9 mouse cellular contexts compared by ENCODE assay signal in genomic region chr6:47780576-47781013, GRCm38 (mm10). TPM values are rescaled to one million over a fixed set of nuclear protein-coding genes. Genes with fewer than 3 reads are reported as not detected.
DNase-seq lines count a peak whose midpoint lies in the region; ATAC-seq and TF ChIP-seq lines count a peak whose summit lies in the region.
"Had no signal": no experiment of that assay in that cellular context is flagged by ENCODE, and none has a peak within 500 bp of the region (broad histone marks: within the 10 kb centered on the region; RNA-seq: fewer than 3 reads in every experiment).

No protein-coding gene starts in this region.

- TF ChIP-seq CTCF in MEL (IDR thresholded peaks at IDR 0.05 in 2 of 3, conservative IDR thresholded peaks at IDR 0.05 in 1 of 3; ENCODE audit: control insufficient read depth in 1 of 3, insufficient read depth in 1 of 3, low read depth in 2 of 3, low read length in 3 of 3, poor library complexity in 1 of 3, severe bottlenecking in 1 of 3) = no peak

- peak; percentile 58 for DNase-seq in cerebellum, adult 9-10 months
- DNase-seq in cerebellum, postnatal 36 days = no peak
- DNase-seq in MEL (ENCODE audit: low read depth, low spot score) = peak; percentile 83
- peak; percentile 27 for DNase-seq in forebrain, embryonic 14.5 days (ENCODE audit: low spot score)
- DNase-seq in ovary, postnatal 36 days (ENCODE audit: low spot score) = no peak

- peak overlapping the region; percentile 61 to 100 for H3K4me3 ChIP-seq in MEL (ENCODE audit: control insufficient read depth in 1 of 2, insufficient read depth in 1 of 2, low read depth in 2 of 2, low read length in 2 of 2)
- H3K4me3 ChIP-seq in forebrain, embryonic 14.5 days (ENCODE audit: low read depth, low read length) = peak overlapping the region; percentile 43
- H3K4me3 ChIP-seq in limb, embryonic 15.5 days = peak overlapping the region; percentile 53
- peak overlapping the region; percentile 50 for H3K4me3 ChIP-seq in stomach, embryonic 16.5 days (replicated peaks; ENCODE audit: low read length)

- peak overlapping the region; percentile 35 for H3K4me2 ChIP-seq in forebrain, embryonic 14.5 days (ENCODE audit: low read length)
- H3K4me2 ChIP-seq in limb, embryonic 15.5 days = peak overlapping the region; percentile 38
- peak overlapping the region; percentile 47 for H3K4me2 ChIP-seq in stomach, embryonic 16.5 days (ENCODE audit: low read depth, low read length)

- no peaks in the 10 kb centered on the region for H3K27me3 ChIP-seq in MEL (ENCODE audit: control insufficient read depth in 1 of 2, insufficient read depth in 2 of 2, low read length in 2 of 2)
- H3K27me3 ChIP-seq in forebrain, embryonic 14.5 days (replicated peaks; ENCODE audit: control insufficient read depth, insufficient read depth, low read length) = no peaks in the 10 kb centered on the region
- H3K27me3 ChIP-seq in limb, embryonic 15.5 days = no peaks in the 10 kb centered on the region
- no peaks in the 10 kb centered on the region for H3K27me3 ChIP-seq in stomach, embryonic 16.5 days (ENCODE audit: control insufficient read depth, insufficient read depth, low read length)

- WGBS in forebrain, embryonic 14.5 days = 10% methylated on average over 2 of the region's 2 CpGs
- WGBS in limb, embryonic 15.5 days = 15% methylated on average over 2 of the region's 2 CpGs
- 6% methylated on average over 2 of the region's 2 CpGs for WGBS in stomach, embryonic 16.5 days

- no peak for TF ChIP-seq POLR2A in MEL (IDR thresholded peaks at IDR 0.05; ENCODE audit: control insufficient read depth in 1 of 2, insufficient read depth in 1 of 2, low read depth in 1 of 2, low read length in 2 of 2, poor library complexity in 1 of 2)

- peaks cover 0 to 7% of the 10 kb centered on the region in 2 experiments; a peak in 2 of 4 replicates for H3K4me1 ChIP-seq in MEL (ENCODE audit: control insufficient read depth in 1 of 2, insufficient read depth in 2 of 2, low read length in 2 of 2)
- no peaks in the 10 kb centered on the region for H3K4me1 ChIP-seq in forebrain, embryonic 14.5 days (ENCODE audit: control insufficient read depth, insufficient read depth, low read length)
- peaks cover 2% of the 10 kb centered on the region; the same call in 1 of the 2 replicates for H3K4me1 ChIP-seq in limb, embryonic 15.5 days
- H3K4me1 ChIP-seq in stomach, embryonic 16.5 days (ENCODE audit: control insufficient read depth, insufficient read depth, low read length) = peaks cover 5% of the 10 kb centered on the region; the same call in 1 of the 2 replicates

- TF ChIP-seq EP300 in MEL (IDR thresholded peaks at IDR 0.05; ENCODE audit: low read depth in 1 of 2, low read length in 2 of 2) = no peak

- no peak for ATAC-seq in forebrain, embryonic 14.5 days
- ATAC-seq in limb, embryonic 15.5 days (ENCODE audit: insufficient number of reproducible peaks, low FRiP score, low TSS enrichment, low read depth) = no peak
- ATAC-seq in stomach, embryonic 16.5 days (ENCODE audit: insufficient read depth, low FRiP score) = no peak
- ATAC-seq in frontal cortex, adult (ENCODE audit: low TSS enrichment) = no peak

- no peaks in the 10 kb centered on the region for H3K9me3 ChIP-seq in MEL (replicated peaks; ENCODE audit: insufficient read depth, low read length)
- 0 out of 2 replicates have a peak, but pooled peaks cover 2% of the 10 kb centered on the region for H3K9me3 ChIP-seq in forebrain, embryonic 14.5 days (replicated peaks; ENCODE audit: control insufficient read depth, low read length)
- no peaks in the 10 kb centered on the region for H3K9me3 ChIP-seq in limb, embryonic 15.5 days
- no peaks in the 10 kb centered on the region for H3K9me3 ChIP-seq in stomach, embryonic 16.5 days (replicated peaks; ENCODE audit: control insufficient read depth, low read length)

- peak overlapping the region; percentile 98 for H3K9ac ChIP-seq in MEL (ENCODE audit: control insufficient read depth, low read depth, low read length, poor library complexity, severe bottlenecking)
- no peak overlapping the region; the same call in 1 of the 2 replicates for H3K9ac ChIP-seq in forebrain, embryonic 14.5 days (ENCODE audit: low read length)
- H3K9ac ChIP-seq in limb, embryonic 15.5 days = no peak overlapping the region
- no peak overlapping the region for H3K9ac ChIP-seq in stomach, embryonic 16.5 days (ENCODE audit: low read length)

- no peak for TF ChIP-seq RAD21 in MEL (IDR thresholded peaks at IDR 0.05; ENCODE audit: low read depth, low read length)

- H3K79me2 ChIP-seq in MEL (ENCODE audit: control insufficient read depth, insufficient read depth, low read length, poor library complexity) = peaks cover 1% of the 10 kb centered on the region; the same call in 1 of the 2 replicates

- H3K27ac ChIP-seq in MEL (ENCODE audit: control insufficient read depth, low read depth, low read length) = peak overlapping the region; percentile 96
- no peak overlapping the region for H3K27ac ChIP-seq in forebrain, embryonic 14.5 days (ENCODE audit: low read depth, low read length)
- no peak overlapping the region for H3K27ac ChIP-seq in limb, embryonic 15.5 days
- no peak overlapping the region for H3K27ac ChIP-seq in stomach, embryonic 16.5 days (ENCODE audit: low read length)

- H3K36me3 ChIP-seq in MEL (ENCODE audit: control insufficient read depth in 1 of 2, insufficient read depth in 2 of 2, low read length in 2 of 2) = peaks cover 0 to 17% of the 10 kb centered on the region in 2 experiments; a peak in 2 of 4 replicates
- H3K36me3 ChIP-seq in forebrain, embryonic 14.5 days (ENCODE audit: control insufficient read depth, insufficient read depth, low read length) = no peaks in the 10 kb centered on the region
- H3K36me3 ChIP-seq in limb, embryonic 15.5 days = no peaks in the 10 kb centered on the region
- H3K36me3 ChIP-seq in stomach, embryonic 16.5 days (ENCODE audit: control insufficient read depth, insufficient read depth, low read length) = no peaks in the 10 kb centered on the region

TF ChIP-seq in MEL, 35 proteins besides CTCF, POLR2A, EP300 and RAD21:
- TF ChIP-seq ETS1 (IDR thresholded peaks at IDR 0.05; ENCODE audit: low read depth, low read length) = no peak
- peak; percentile 99 for TF ChIP-seq TBP (IDR thresholded peaks at IDR 0.05; ENCODE audit: low read depth, low read length)
- TF ChIP-seq BHLHE40 (IDR thresholded peaks at IDR 0.05; ENCODE audit: borderline replicate concordance, low read depth, low read length) = no peak
- no peak for TF ChIP-seq HCFC1 (IDR thresholded peaks at IDR 0.05; ENCODE audit: low read depth, low read length)
- TF ChIP-seq NELFE (IDR thresholded peaks at IDR 0.05; ENCODE audit: low read depth, low read length) = no peak
- no peak for TF ChIP-seq TAL1 (IDR thresholded peaks at IDR 0.05; ENCODE audit: low read length)
- TF ChIP-seq MAFK (IDR thresholded peaks at IDR 0.05; ENCODE audit: borderline replicate concordance, low read depth, low read length) = no peak
- no peak for TF ChIP-seq MYC (IDR thresholded peaks at IDR 0.05; ENCODE audit: low read depth, low read length)
- TF ChIP-seq CHD2 (IDR thresholded peaks at IDR 0.05; ENCODE audit: low read length) = no peak
TF ChIP-seq in MEL: peak in this region for 1.

RNA-seq across cellular contexts. Expression of gene Pdia4, which starts 32.6 kb away (rescaled TPM):
- total RNA-seq in MEL (2012; rRNA removed) = 95.0 and 112 TPM in 2 replicates
- polyA plus RNA-seq in MEL (2012; ENCODE audit: insufficient read depth in 1 of 2, insufficient read length in 2 of 2, low read depth in 1 of 2, low replicate concordance in 2 of 2, missing spikeins in 1 of 2) = 10 to 100 TPM in 1 of 2 experiments, not detected in 1; 91.4 TPM
- 136 and 157 TPM in 2 replicates for polyA plus RNA-seq in forebrain, embryonic 14.5 days (2014; fragmentation: Nextera tagmentation; extraction: Ambion mirVana)
- 277 and 292 TPM in 2 replicates for polyA plus RNA-seq in limb, embryonic 15.5 days (2015; fragmentation: Nextera tagmentation; extraction: Ambion mirVana)
- 283 and 314 TPM in 2 replicates for polyA plus RNA-seq in stomach, embryonic 16.5 days (2015; fragmentation: Nextera tagmentation; extraction: Ambion mirVana)

RNA-seq across cellular contexts. Expression of gene Zfp786, which starts 50.1 kb away (rescaled TPM):
- 1.2 and 2.0 TPM in 2 replicates for total RNA-seq in MEL (2012; rRNA removed)
- polyA plus RNA-seq in MEL (2012; ENCODE audit: insufficient read depth in 1 of 2, insufficient read length in 2 of 2, low read depth in 1 of 2, low replicate concordance in 2 of 2, missing spikeins in 1 of 2) = 1 to 10 TPM in 1 of 2 experiments, not detected in 1; 1.3 TPM
- polyA plus RNA-seq in forebrain, embryonic 14.5 days (2014; fragmentation: Nextera tagmentation; extraction: Ambion mirVana) = 10.6 and 12.7 TPM in 2 replicates
- 2.5 and 3.6 TPM in 2 replicates for polyA plus RNA-seq in limb, embryonic 15.5 days (2015; fragmentation: Nextera tagmentation; extraction: Ambion mirVana)
- 2.4 and 2.6 TPM in 2 replicates for polyA plus RNA-seq in stomach, embryonic 16.5 days (2015; fragmentation: Nextera tagmentation; extraction: Ambion mirVana)
- total RNA-seq: neutrophil, adult 5-6 weeks had no signal

RNA-seq across cellular contexts. Expression of gene Zfp398, which starts 54.9 kb away (rescaled TPM):
- total RNA-seq in MEL (2012; rRNA removed) = 4.2 and 4.7 TPM in 2 replicates
- polyA plus RNA-seq in MEL (2012; ENCODE audit: insufficient read depth in 1 of 2, insufficient read length in 2 of 2, low read depth in 1 of 2, low replicate concordance in 2 of 2, missing spikeins in 1 of 2) = 1 to 10 TPM in 1 of 2 experiments, not detected in 1; 9.5 TPM
- 9.1 and 15.4 TPM in 2 replicates for polyA plus RNA-seq in forebrain, embryonic 14.5 days (2014; fragmentation: Nextera tagmentation; extraction: Ambion mirVana)
- polyA plus RNA-seq in limb, embryonic 15.5 days (2015; fragmentation: Nextera tagmentation; extraction: Ambion mirVana) = 11.0 and 12.0 TPM in 2 replicates
- polyA plus RNA-seq in stomach, embryonic 16.5 days (2015; fragmentation: Nextera tagmentation; extraction: Ambion mirVana) = 8.4 and 8.8 TPM in 2 replicates

Comparison
In these comparisons a context has a peak if more than half of its experiments do, and no peak if none do; other contexts are left out.
1. DNase-seq: peak in cerebellum, adult 9-10 months (single experiment), MEL (single experiment) and forebrain, embryonic 14.5 days (single experiment); none in cerebellum, postnatal 36 days (0 of 2) and ovary, postnatal 36 days (single experiment).
2. Peak in every context shown above with its lines, with median percentiles within 50 percentile points of each other: H3K4me3 ChIP-seq and H3K4me2 ChIP-seq.